Mouse (Mus musculus): ENCODE data around the gene Pycr1. TPM values are rescaled to one million over a fixed set of nuclear protein-coding genes. Genes with fewer than 3 reads are reported as not detected.
"Not testable (repeated sequence)": the region's sequence is repeated elsewhere in the genome, so short reads cannot be mapped to it uniquely, and the experiment has no call there.

Pycr1 gene
- 1 to 10 TPM in 1 of 3 experiments, under 1 TPM in 1, not detected in 1; 0.86 to 1.7 TPM for polyA plus RNA-seq (2017; shearing (Covaris generic))

DNA sequence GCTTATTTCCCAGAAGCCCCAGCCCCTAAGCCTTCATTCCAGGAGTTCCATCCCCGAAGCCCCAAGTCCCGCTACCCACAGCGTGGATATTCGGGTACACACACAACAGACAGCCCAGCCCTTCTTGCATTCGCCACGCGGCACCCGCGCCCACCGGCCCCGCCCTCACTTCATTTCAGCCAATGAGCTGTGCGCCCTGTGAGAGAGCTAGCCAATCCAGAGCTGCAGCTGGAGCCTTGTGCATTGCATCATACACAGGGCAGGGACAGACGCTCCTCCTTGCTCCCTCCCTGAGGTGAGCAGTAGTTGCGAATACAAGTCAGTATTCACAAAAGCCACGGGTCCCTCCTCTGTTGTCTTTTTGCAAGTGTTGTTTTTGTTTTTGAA lies at the start of gene Pycr1:
Gene Pycr1, minus strand, starts transcription at position 169 of the 387 bp plus-strand sequence.
- peak; percentile 100 for ATAC-seq

DNA sequence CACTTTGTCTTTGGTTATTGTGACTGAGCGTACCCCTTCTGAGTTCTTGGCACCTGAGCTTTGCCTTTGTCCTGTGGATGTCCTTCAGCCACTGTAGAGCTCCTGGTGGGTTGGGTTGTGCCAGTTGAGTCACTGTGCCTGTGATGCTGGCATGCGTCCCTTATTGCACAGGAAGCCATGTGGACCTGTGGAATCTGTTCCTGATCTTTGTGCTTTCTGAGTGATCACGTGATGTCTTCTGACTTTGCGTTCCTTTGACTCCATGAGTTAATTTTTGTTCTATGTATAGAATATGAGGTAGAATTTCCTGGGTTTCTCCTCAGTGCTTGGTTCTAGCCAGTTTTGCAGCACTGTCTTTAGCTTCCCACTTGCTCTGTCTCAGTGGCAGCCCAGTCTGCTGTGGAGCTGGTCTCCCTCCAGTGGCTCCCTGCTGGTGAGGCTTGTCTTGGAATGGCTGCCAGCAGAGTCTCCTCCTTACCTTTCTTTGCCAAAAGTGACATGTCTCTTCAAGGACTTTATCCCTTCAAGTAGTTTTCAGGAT lies 49.0 kb upstream of the Pycr1 start:
- no peak for ATAC-seq

DNA sequence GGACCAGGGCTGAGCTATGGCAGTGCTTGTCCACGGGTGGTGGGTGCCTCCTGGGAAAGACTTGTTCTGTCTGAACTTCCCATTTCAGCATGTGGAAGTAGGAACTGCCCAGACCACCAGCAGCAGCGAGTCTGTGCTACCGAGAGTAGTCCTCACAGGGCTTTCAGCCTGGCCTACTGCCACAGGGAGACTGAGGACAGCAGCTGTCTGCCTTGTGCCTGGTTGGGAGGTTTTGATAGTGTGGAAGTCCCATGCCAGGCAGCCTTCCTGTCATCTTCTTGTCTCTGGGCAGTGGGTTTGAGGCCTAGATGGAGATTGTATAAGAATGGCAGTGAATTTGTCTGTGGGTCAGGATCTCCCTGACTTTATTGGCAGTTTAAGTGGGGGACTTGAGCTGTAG lies 45.8 kb upstream of the Pycr1 start:
- no peak for ATAC-seq

DNA sequence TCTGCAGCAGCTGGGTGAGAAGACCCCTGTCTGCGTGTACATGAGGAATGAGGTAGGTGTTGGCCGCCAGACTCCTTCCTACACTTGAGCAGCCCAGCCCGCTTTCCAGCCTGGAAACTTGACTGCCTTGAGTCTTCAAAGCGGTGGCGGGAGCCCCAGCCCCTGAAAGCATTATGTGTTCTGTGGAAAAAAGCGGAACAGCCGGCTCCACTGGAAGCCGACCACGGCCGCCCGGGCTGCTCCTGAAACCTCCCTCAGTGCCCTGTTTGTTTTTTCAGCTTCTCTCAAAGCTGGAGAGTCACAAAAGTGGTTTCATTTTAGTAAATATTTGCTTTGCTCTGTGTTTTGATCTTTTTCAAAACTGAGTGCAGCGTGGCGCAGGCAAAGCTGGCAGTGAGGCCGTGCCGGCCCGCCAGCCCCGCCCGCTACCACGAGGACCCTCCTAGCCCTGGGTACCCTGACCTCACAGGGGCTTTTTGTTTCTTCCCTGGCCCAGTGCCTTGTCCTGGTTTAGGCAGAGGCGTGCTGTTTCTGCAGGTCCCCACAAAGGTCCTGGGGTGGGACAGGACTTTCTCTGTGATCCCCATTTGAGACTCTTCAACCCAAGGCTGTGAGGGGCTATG lies 43.2 kb upstream of the Pycr1 start:
- ATAC-seq, result no peak

- no peak for ATAC-seq
Measured at GRCm38 (mm10) chr11:120684660-120685059, 41.1 kb upstream of the Pycr1 start.

- no peak for ATAC-seq
Measured at GRCm38 (mm10) chr11:120684086-120684485, 40.5 kb upstream of the Pycr1 start.

DNA sequence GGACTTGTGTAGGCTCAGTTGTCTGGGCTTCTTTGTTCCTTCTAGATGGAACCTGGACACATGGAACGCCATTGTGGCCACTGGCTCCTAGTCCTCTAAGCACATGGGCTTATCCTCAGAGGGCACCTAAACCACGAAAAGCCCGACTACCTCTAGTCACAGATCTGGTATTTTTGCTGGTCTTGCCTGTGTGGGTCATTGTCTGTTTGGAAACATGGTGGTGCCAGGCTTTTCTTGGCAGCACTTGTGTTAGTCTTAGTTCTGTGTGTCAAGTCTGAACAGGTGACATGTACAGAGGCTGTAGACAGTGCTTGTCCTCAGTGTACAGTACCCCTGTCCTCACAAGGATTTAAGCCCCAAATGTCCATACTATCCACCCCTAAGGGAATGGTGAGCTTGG lies 40.0 kb upstream of the Pycr1 start:
- ATAC-seq, result no peak

GRCm38 (mm10) chr11:120682683-120683082 lies 39.1 kb upstream of the Pycr1 start:
- ATAC-seq, result no peak

DNA sequence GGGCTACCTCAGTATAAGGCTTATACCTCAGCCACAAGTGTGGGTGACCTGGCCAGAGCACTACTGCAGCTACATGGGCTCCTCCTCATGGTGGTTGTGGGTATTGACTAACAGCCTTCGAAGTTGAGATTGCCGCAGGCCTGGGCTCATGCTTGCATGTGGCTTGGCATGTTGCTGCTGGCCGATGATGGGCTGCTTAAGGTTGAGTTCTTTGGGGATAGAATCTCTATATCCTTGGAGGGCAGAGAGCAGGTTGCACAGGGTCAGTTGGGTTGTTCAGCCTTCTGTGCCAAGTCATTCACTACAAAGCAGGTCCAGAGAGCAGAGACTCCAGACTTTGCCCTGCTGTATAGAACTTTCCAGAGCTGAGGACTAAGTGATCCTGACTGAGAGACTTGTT lies 36.3 kb upstream of the Pycr1 start:
- ATAC-seq, result no peak

DNA sequence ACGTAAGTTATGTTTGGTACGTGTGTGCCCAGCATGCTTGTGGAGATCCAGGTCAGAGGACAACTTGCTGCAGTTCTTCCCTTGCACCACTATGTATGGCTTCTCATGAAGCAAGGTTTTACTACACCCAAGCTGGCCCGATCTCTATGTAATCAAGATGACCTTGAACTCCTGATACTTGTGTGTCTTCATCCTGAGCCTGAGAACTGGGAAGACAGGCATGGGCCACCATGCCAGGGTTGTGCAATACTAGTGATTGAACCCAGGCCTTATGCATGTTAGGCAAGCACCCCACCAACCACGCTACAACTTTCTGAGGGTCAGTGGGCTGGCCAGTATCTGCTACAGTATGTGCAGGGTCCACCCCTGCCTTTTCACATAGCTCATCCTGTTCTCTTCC lies 33.4 kb upstream of the Pycr1 start:
- no peak for ATAC-seq

DNA sequence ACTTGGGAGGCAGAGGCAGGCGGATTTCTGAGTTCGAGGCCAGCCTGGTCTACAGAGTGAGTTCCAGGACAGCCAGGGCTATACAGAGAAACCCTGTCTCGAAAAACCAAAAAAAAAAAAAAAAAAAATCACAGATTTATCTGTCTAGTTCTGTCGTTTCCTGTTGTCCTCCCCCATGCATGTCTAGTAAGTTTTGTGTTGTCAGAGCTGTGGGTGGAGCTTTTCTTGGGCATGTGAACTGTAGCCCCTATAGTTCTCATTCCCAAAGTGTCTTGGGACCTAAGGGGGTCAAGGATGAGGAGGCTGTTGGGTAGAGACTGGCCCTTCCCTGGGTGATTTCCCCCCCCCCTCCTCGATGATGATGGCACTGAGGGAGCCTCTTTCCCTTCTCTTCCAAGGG lies 32.3 kb upstream of the Pycr1 start:
- not testable (repeated sequence) for ATAC-seq

DNA sequence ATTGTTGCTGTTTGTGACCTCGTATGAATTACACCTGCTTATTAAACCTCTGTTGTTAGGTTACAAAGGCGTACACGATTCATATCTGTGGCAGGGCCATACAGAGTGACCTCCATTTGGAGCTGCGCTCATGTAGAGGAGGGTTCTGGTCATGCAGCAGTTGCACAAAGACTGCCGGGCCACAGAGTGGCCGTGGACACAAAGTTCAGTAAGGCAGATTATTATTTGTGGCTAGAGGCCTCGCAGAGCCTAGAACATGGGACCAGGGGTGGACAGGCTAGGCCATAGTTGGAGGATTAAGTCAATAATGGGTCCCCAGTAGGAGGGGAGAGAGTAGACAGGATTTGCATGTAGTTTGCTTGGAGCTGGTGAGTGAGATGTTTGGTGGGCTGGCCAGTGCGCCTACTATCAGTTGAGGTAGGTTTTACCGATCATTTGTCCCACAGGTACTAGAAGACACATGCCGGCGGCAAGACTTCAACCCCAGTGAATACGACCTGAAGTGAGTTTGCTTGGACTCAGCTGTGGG lies 30.1 kb upstream of the Pycr1 start:
- no peak for ATAC-seq

DNA sequence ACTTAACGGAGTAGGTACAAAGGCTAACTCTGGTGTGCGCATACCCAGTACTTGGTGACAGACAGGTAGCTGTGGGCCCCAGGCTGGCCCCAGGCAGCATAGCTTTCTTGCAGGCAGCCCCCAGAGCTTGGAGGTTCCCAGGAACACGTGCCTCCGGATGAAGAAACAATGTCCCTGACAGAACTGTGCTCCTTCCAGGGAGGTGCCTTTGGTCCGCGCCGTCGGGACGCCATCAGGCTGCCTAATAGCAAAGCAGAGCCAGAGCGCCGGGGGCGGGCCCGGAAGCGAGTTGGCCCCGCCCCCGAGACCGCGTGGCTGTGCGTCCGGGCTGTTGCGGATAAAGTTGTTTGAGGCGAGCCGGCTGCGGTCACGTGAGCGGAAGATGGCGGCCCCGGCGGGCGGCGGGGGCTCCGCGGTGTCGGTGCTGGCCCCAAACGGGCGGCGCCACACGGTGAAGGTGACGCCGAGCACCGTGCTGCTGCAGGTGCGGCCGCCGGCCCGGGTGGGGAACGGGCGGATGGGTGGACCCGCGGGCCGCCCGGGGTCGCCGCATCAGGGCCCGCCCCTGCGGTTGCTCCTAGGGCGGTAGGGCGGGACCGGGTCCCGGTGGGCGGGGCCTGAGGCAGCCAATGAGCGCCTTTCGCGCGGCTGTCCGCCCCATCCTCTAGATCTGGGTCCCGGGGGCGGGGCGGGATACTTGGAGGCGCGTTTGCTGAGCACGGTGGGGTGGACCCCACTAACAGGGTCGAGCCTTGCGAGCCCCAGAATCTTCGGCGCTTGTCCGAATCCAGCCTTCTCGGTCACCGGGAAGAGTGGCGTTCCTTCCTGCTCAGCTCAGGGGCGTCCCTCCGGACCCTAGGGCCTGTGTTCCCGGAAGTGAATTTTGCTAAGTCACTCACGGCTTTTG lies 29.4 kb upstream of the Pycr1 start, which contains the start of gene Aspscr1:
Gene Aspscr1, plus strand, starts transcription at position 287 of the 907 bp plus-strand sequence.
- ATAC-seq, result peak; percentile 87

DNA sequence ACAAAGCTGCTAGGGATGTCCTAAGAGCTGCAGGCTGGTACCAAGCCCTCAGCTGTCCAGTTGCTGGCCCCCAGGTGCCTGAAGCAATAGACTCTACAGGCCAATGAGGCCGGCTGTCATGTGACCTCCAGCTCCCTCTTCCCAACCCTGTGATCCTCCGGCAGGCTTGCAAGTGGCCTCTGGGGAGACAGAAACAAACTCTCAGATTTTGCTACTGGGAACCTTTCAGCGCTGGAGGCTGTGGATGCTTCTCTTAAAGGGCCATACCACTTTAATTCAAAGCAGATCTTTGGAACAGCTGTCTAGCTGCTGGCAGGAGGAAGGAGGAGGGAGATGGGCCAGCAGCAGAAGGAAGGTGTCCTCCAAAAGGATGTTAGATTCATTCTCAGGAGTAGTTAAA lies 23.0 kb upstream of the Pycr1 start:
- ATAC-seq, result no peak

- ATAC-seq, result no peak
Measured at GRCm38 (mm10) chr11:120665406-120665805, 21.8 kb upstream of the Pycr1 start.

DNA sequence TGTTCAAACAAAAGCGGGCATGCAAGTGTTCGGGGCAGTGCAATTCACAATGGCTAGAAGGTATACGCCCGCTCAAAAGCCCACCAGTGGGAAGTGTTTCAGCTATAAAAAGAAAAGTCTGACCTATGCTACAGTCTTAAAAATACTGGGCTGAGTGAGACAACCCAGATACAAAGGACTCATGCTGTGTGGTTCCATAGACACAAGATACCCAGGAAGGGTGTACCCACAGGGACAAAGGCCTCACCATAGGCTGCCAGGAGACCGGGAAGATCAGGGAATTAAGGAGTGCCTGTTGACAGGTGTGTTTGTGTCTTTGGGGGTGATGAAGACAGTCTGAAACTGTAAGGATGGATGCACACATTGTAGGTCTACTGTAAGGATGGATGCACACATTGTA lies 20.1 kb upstream of the Pycr1 start:
- no peak for ATAC-seq

DNA sequence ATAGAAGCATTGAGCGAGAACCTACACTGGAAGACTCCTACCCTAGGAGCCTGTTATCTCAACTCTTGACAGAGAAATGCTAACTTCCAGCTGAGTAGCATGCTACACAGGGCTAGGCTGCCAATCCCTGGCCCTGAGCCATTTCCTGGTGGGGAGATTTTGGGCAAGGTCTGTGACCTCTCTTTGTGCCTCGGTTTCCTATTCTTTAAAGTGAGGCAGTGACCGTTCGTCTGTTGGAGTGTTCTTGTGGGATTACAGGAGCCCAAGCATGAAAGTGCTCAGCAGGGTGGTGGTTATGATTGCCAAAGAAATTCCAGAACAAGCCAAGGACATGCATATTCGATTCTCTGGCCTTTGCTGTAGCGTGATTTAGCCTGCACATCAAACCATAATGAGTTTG lies 19.2 kb upstream of the Pycr1 start:
- ATAC-seq, result no peak

DNA sequence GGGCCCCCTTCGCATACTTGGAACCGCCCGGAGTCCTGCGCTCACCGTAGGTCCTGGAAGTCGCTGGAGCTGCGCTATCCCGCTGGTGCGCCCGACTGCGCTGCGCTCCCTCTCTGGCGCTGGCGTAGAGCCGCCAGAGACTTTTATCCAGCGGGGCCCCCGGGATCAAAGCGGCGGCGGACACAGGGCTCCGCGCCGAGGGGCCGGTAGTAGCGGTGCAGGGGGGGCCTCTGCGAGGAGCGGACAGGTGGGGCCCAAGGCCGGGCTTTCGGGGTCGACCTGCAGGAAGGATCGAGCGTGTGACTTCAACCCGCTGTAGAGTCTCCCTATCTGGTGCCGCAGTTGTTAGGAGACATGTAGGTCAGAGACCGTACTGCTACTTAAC lies 17.5 kb upstream of the Pycr1 start, which contains the start of gene Notum:
Gene Notum, minus strand, starts transcription at position 100 of the 385 bp plus-strand sequence.
- ATAC-seq, result no peak

GRCm38 (mm10) chr11:120660301-120661075 lies 16.9 kb upstream of the Pycr1 start:
- no peak for ATAC-seq

DNA sequence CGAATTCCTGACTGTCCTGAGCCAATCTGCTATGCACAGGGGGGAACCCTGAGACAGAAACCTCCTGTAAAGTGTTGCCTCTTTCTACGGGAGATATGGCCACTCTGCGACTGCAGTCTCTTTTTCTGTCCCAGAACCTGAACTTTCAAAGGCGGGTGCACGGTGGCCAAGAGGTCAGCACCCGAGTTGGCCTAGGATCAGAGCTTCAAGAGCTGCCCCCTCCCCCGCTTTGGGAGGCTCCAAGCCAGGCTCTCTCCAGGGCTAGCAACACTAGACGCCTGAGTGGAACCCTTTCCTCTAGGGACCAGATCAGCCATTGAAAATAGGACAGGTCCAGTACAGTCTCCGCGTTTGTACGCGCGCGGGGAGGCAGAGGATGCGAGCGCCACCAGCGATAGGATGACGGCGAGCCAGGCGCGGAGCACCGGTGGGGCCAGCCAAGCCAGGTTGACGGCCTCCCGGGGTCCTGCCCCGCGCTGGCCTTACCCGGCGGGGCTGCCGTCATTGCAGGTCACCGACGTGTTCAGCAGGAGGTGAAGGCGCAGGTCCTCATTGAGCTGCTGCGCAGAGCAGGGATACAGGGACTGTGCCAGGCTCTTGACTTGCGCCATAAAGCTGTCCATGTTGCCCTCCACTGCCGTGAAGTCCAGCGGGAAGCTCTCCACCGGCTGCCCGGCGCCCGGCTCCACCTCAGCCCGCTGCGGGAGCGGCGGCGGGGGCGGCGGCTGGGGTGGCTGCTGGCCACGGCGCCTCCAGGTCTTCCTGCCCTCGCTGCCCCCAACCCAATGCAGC lies 16.1 kb upstream of the Pycr1 start:
- no peak for ATAC-seq

- ATAC-seq, result peak; percentile 48
Measured at GRCm38 (mm10) chr11:120658876-120659410, 15.4 kb upstream of the Pycr1 start.
